Mouse (Mus musculus) kidney, embryonic 14.5 days (tissue): ENCODE results near the gene Esyt1. TPM values are rescaled to one million over a fixed set of nuclear protein-coding genes. Genes with fewer than 3 reads are reported as not detected.
A peak's percentile ranks its signal among the peaks of the same experiment; 100 is the strongest.
"Not testable (repeated sequence)": the region's sequence is repeated elsewhere in the genome, so short reads cannot be mapped to it uniquely, and the experiment has no call there.

Experiments
- ATAC-seq: fragments of 200-750 bp; cut with Nextera tagmentation; 2 replicates; pipeline ENCODE4 v1.8.0; 2017; ENCODE audit warnings: moderate number of reproducible peaks, mild to moderate bottlenecking, moderate TSS enrichment, moderate library complexity; ENCODE audit not compliant: low FRiP score, low TSS enrichment
- H3K27ac ChIP-seq: fragments of 300-500 bp; sonication (generic); 2 replicates; pipeline ENCODE4 v1.5.1; 2014; ENCODE audit warnings: low read depth, mild to moderate bottlenecking, low read length, moderate library complexity, mixed read lengths
- H3K27me3 ChIP-seq: fragments of 300-500 bp; sonication (generic); 2 replicates; pipeline ENCODE4 v1.6.1; 2014; ENCODE audit warnings: mild to moderate bottlenecking, low read length; ENCODE audit not compliant: control insufficient read depth, insufficient read depth
- H3K36me3 ChIP-seq: fragments of 300-500 bp; sonication (generic); 2 replicates; pipeline ENCODE4 v1.6.1; 2014; ENCODE audit warnings: low read length, mixed read lengths; ENCODE audit not compliant: control insufficient read depth, insufficient read depth
- H3K4me1 ChIP-seq: fragments of 300-500 bp; sonication (generic); 2 replicates; pipeline ENCODE4 v1.6.1; 2014; ENCODE audit warnings: low read length, mixed read lengths; ENCODE audit not compliant: control insufficient read depth, insufficient read depth
- H3K4me2 ChIP-seq: fragments of 300-500 bp; sonication (generic); replicated peaks from 2 replicates; pipeline ENCODE4 v1.6.1; 2014; ENCODE audit warnings: low read depth, mild to moderate bottlenecking, low read length
- H3K4me3 ChIP-seq: fragments of 300-500 bp; sonication (generic); 2 replicates; pipeline ENCODE4 v1.5.1; 2014; ENCODE audit warnings: mild to moderate bottlenecking, low read length
- H3K9ac ChIP-seq: fragments of 300-500 bp; sonication (generic); 2 replicates; pipeline ENCODE4 v1.6.1; 2014; ENCODE audit warnings: low read depth, mild to moderate bottlenecking, low read length, moderate library complexity
- H3K9me3 ChIP-seq: fragments of 300-500 bp; sonication (generic); 2 replicates; pipeline ENCODE4 v1.6.1; 2016; ENCODE audit warnings: low read length; ENCODE audit not compliant: control insufficient read depth
- WGBS: fragments of 180-500 bp; shearing (Covaris S2); extraction: QIAGEN DNeasy Blood & Tissue Kit; methylation state at CpG from one replicate; pipeline ENCODE4 v1.1.7; 2014; 5-methylcytosine and 5-hydroxymethylcytosine counted together
- polyA plus RNA-seq: library from polyadenylated mRNA; unstranded; fragments of >200 nt; fragmentation: Nextera tagmentation; extraction: Ambion mirVana; gene quantifications from 2 replicates; pipeline ENCODE4 v1.2.1, GENCODE M21; 2014

Gene Esyt1
- polyA plus RNA-seq, 1 experiment from 2014 or later, result 16.1 TPM

- H3K4me3 ChIP-seq, H3K4me1 ChIP-seq, H3K27ac ChIP-seq, H3K9me3 ChIP-seq, H3K9ac ChIP-seq, H3K27me3 ChIP-seq, H3K36me3 ChIP-seq, H3K4me2 ChIP-seq, ATAC-seq: not testable (repeated sequence)
- 94% methylated on average over 11 of the region's 11 CpGs for WGBS
These were observed 24.6 kb upstream of the Esyt1 start for GRCm38 (mm10) chr10:128550144-128550823.

- 70% methylated on average over 6 of the region's 6 CpGs for WGBS
- not testable (repeated sequence) for H3K4me3 ChIP-seq, H3K9ac ChIP-seq, H3K27me3 ChIP-seq, H3K4me1 ChIP-seq, H3K27ac ChIP-seq, H3K4me2 ChIP-seq, ATAC-seq, H3K9me3 ChIP-seq
- H3K36me3 ChIP-seq, result peaks cover 13% of the 10 kb centered on the region
These were observed 24.0 kb upstream of the Esyt1 start for GRCm38 (mm10) chr10:128549682-128550057.

- Histone ChIP-seq H3K4me3 (peak within 1 kb of the TSS; percentile 78), H3K9ac (peak within 1 kb of the TSS; percentile 86), H3K4me1 (peaks cover 10% of the 10 kb centered on the region; the same call in 1 of the 2 replicates), H3K27me3 (no peaks in the 10 kb centered on the region), H3K9me3 (no peaks in the 10 kb centered on the region), H3K4me2 (peak within 1 kb of the TSS; percentile 80), H3K36me3 (peaks cover 19% of the 10 kb centered on the region), H3K27ac (peak within 1 kb of the TSS; percentile 99)
- peak; percentile 91 for ATAC-seq
- under 1% methylated on average over 31 of the region's 31 CpGs for WGBS
These were observed 23.4 kb upstream of the Esyt1 start, which contains the start of gene Rpl41 for GRCm38 (mm10) chr10:128548947-128549681. Gene Rpl41, minus strand, starts transcription at chr10:128549305.

- H3K9me3 ChIP-seq, ATAC-seq, H3K27me3 ChIP-seq, H3K4me1 ChIP-seq: not testable (repeated sequence)
- Histone ChIP-seq H3K36me3 (peaks cover 28% of the 10 kb centered on the region), H3K4me2 (peak overlapping the region; percentile 80), H3K4me3 (peak overlapping the region; percentile 78), H3K27ac (peak overlapping the region; percentile 99), H3K9ac (peak overlapping the region; percentile 86)
- under 1% methylated on average over 27 of the region's 30 CpGs for WGBS
These were observed 22.6 kb upstream of the Esyt1 start for GRCm38 (mm10) chr10:128548051-128548791.

GRCm38 (mm10) chr10:128547361-128548032 is 21.8 kb upstream of the Esyt1 start, which contains the start of gene Zc3h10:
Gene Zc3h10, minus strand, starts transcription at chr10:128547774.
- H3K4me1 ChIP-seq, result peaks cover 10% of the 10 kb centered on the region; the same call in 1 of the 2 replicates
- H3K27me3 ChIP-seq, result no peaks in the 10 kb centered on the region
- H3K9ac ChIP-seq, result peak within 1 kb of the TSS; percentile 86
- H3K4me2 ChIP-seq, result peak within 1 kb of the TSS; percentile 80
- peak within 1 kb of the TSS; percentile 78 for H3K4me3 ChIP-seq
- peaks cover 35% of the 10 kb centered on the region for H3K36me3 ChIP-seq
- H3K27ac ChIP-seq, result peak within 1 kb of the TSS; percentile 99
- ATAC-seq, result peak; percentile 91
- H3K9me3 ChIP-seq, result no peaks in the 10 kb centered on the region
- WGBS, result under 1% methylated on average over 50 of the region's 50 CpGs

GRCm38 (mm10) chr10:128546787-128547186 is 21.1 kb upstream of the Esyt1 start:
- Histone ChIP-seq H3K4me1 (peaks cover 10% of the 10 kb centered on the region; the same call in 1 of the 2 replicates), H3K9me3 (no peaks in the 10 kb centered on the region), H3K4me3 (peak overlapping the region; percentile 78), H3K4me2 (peak overlapping the region; percentile 80), H3K9ac (peak overlapping the region; percentile 67), H3K27ac (peak overlapping the region; percentile 92), H3K27me3 (no peaks in the 10 kb centered on the region), H3K36me3 (peaks cover 38% of the 10 kb centered on the region)
- ATAC-seq, result no peak
- WGBS, result 29% methylated on average over 7 of the region's 7 CpGs

- peak overlapping the region; percentile 92; the same call in 1 of the 2 replicates for H3K27ac ChIP-seq
- no peaks in the 10 kb centered on the region for H3K27me3 ChIP-seq
- peaks cover 10% of the 10 kb centered on the region; the same call in 1 of the 2 replicates for H3K4me1 ChIP-seq
- 14% methylated on average over 4 of the region's 4 CpGs for whole genome bisulfite sequencing
- peak overlapping the region; percentile 67; the same call in 1 of the 2 replicates for H3K9ac ChIP-seq
- peak overlapping the region; percentile 78 for H3K4me3 ChIP-seq
- peak overlapping the region; percentile 80 for H3K4me2 ChIP-seq
- peaks cover 38% of the 10 kb centered on the region for H3K36me3 ChIP-seq
- no peaks in the 10 kb centered on the region for H3K9me3 ChIP-seq
- ATAC-seq, result no peak
These were observed 20.7 kb upstream of the Esyt1 start for GRCm38 (mm10) chr10:128546361-128546760.

- peaks cover 10% of the 10 kb centered on the region; the same call in 1 of the 2 replicates for H3K4me1 ChIP-seq
- H3K27me3 ChIP-seq, result no peaks in the 10 kb centered on the region
- H3K9me3 ChIP-seq, result no peaks in the 10 kb centered on the region
- H3K4me3 ChIP-seq, result no peak overlapping the region
- no peak overlapping the region for H3K4me2 ChIP-seq
- H3K36me3 ChIP-seq, result peaks cover 38% of the 10 kb centered on the region
- no peak overlapping the region for H3K9ac ChIP-seq
- WGBS, result 89% methylated on average over 3 of the region's 3 CpGs
- no peak overlapping the region for H3K27ac ChIP-seq
- ATAC-seq, result no peak
These were observed 19.9 kb upstream of the Esyt1 start for GRCm38 (mm10) chr10:128545570-128545898.
